Mouse (Mus musculus) heart, adult 8-10 months (tissue): Measurements from ENCODE around the gene Hist2h3c2. TPM values are rescaled to one million over a fixed set of nuclear protein-coding genes. Genes with fewer than 3 reads are reported as not detected.
"Not testable (repeated sequence)": the region's sequence is repeated elsewhere in the genome, so short reads cannot be mapped to it uniquely, and the experiment has no call there.

ENCODE experiments used
- DNase-seq: peaks from one replicate; pipeline ENCODE4 v3.0.0; 2022; ENCODE audit warnings: low spot score
- total RNA-seq, 4 experiments: library from RNA; stranded (reverse); gene quantifications; 2 replicates each; pipeline ENCODE4 v1.2.4; 2022

The Hist2h3c2 gene
- total RNA-seq, 4 experiments from 2014 or later = 4.1 to 8.4 (median 6.8) TPM

GRCm38 (mm10) chr3:96235836-96236235 lies 3.1 kb downstream of the Hist2h3c2 start:
- DNase-seq = no peak

DNA sequence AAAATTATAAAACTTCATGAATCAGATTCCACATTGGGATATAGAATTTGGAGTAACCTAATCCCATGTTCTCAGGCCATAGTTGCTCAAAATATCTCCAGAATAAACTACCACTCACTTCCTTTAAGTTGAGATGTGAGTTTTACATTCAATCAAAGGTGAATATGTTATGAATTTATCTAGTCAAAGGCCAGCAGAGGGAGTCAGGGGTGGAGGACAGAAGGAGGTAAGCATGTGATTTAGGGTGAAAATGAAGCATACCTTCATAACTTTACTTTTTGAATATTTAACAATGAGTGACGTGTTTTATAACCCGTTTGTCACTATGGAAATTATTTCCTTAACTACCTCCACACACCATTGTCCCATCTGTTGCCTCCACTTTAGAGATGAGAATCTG lies 4.0 kb downstream of the Hist2h3c2 start:
- no peak for DNase-seq

GRCm38 (mm10) chr3:96231758-96232120 lies 7.2 kb downstream of the Hist2h3c2 start:
- DNase-seq = no peak

DNA sequence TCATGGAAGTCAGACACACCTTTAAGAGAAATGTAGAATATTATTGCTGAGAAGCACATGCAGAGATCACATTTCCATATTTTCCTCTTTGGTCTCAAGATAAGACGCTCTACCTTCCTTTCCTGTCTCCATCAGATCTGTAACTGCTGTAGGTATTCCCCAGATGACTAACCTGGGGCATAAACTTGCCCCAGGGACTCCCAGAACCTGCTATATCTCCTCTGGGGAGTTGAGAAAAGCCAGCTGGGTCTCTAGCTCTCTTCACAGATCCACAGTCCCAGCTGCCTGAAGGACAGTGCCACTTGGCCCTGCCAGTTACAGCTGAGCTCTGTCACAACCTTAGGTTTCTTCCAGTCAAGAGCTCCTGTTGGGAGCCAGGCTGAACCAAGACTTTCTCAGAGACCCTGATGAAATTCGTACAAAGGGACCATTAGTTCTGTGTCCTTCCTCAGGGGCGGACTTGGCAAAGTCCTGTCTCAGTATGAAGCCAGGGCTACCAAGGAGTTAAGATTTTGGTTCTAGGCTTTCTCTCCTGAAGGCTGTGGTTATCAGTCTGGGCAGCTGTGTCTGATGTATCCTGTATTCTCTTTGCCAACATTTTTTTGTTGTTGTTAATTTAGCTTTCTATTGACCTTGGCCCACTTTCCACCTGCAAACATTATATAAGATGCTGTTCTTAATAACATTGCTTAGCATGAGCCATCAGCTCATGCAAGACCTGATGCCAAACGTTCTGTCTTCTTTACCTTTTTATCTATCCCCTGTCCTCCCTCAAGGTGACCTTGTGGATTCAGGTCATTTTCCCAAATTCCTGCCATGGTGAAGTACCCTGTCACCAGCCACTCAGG lies 7.8 kb downstream of the Hist2h3c2 start:
- no peak for DNase-seq

DNA sequence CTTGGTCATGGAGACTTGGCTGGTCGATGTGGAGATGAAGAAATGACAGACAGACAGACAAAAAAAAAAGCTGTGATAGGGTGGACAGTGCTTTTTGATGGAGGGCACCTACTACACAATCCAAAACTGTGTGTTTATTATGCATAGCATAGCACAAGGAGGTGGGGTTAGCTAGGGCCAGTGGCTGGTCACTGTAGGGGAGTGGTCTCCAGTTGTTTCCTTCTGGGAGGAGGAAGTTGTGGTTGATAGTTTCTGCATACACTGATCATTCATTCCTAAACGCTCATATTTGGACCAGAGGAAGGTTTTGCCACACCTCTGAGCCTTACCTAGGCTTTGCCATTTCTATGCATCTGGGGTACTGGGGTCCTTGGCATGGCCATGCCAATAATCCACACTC lies 8.5 kb downstream of the Hist2h3c2 start:
- no peak for DNase-seq

- no peak for DNase-seq
Measured at GRCm38 (mm10) chr3:96228828-96229227, 10.1 kb downstream of the Hist2h3c2 start.

DNA sequence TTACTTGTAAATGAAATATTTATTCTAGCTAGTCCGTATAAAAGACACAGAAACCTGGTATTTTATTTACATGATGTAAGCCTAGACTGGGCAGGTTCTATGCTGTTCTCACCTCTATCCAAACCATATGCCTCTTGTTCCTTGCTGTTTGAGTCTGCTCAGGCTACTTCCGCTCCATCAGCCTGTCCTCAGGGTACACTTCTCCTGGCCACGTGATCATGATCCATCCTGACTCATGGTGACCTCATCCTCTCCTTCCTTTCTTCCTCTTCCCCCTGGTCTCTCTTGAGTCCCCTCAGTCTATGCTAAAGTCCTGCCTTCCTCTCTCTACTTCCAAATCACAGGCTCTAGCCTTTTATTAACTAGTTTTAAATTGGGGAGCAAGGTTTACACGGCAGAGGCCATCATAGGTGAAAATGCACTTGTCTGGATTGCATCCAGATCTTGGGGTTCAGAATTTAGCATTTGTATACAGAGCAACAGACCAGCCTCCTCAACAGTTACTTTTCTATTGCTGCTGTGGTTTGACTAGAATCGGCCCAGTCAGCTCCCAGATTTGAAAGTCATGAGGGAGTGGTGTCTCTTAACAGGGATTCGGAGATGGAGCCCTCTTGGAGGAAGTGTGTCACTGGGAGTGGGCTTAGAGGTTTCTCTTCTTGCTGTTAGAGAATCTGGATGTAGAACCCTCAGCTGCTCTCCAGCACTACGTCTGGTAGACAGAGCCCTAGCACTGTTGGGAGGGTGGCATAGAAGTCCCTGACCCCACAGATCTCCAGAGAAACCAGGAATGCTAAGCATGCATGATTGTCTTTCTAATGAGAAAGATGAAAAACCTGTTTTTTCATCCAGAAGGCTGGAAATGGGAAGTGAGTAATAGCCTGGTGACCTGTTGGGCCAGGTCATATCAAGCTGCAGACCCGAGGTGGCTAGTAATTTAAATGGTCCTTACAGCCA lies 12.0 kb downstream of the Hist2h3c2 start:
- DNase-seq = peak; percentile 47

DNA sequence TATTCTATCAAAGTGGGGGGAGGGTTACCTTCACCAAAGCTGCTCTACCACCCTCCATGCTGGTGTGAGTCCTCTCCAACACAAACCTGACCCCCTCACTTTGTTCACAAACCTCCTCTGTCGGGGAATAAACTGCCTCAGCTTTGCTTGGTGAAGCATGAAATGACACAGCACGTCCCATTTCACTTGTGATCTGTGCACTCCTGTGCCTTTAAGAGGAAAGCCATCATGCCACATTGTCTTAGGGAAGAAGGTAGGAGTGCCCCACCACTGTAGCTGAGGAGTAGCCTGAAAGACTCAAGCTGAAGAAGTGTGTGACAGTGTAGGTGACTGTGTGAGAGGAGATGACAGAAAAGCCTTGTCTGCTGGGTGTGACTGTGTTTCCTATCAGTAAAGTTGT lies 13.5 kb downstream of the Hist2h3c2 start:
- no peak for DNase-seq

DNA sequence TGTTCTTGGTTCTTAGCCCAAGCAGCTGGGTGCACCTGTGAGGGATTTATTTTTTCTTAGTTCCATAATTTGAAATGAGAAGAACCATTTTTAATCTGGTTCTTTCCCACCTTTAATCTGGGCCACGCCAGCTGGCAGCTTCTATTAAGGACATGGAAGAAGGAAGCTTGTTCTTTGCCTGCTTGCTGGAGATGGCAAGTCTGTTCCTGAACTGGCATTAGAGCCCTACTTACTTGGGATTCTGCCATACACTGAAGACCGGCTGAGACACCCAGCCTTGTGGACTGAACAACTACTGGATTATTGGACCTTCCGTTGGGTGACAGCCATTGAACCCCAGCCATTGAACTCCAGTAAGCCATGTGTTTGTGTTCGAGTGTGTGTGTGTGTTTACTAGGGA lies 16.2 kb downstream of the Hist2h3c2 start:
- no peak for DNase-seq

- DNase-seq = no peak
Measured at GRCm38 (mm10) chr3:96221640-96222038, 17.3 kb downstream of the Hist2h3c2 start.

DNA sequence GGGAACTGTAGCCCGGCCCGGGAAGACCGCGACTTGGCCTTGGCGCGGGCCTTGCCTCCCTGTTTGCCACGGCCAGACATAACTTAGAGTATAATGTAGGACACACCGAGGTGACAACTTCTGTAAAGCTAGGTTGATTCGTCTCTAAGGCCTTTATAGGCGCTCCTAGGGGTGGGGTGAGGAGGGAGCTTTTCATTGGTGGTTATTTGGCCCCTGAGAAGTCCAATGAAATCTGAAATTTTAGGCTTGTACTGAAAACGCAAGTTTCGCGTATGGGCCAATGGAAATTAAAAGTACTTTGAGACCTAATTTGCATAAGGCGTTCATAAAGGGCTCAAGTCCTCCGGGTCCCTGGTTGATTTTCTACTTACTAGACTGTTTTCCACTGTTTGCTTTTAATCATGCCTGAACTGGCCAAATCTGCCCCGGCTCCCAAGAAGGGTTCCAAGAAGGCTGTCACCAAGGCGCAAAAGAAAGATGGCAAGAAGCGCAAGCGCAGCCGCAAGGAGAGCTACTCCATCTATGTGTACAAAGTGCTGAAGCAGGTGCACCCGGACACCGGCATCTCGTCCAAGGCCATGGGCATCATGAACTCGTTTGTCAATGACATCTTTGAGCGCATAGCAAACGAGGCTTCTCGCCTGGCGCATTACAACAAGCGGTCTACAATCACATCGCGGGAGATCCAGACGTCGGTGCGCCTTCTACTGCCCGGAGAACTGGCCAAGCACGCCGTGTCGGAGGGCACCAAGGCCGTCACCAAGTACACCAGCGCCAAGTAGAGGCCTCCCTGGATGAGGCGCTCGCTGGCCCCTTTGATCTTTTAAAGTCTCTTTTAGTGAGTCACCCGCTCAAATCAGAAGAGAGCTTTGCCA lies 17.9 kb downstream of the Hist2h3c2 start, which contains the start of the genes Hist2h2ac and Hist2h2be:
Gene Hist2h2ac (minus strand): TSS at position 116 of the 875 bp plus-strand sequence.
Gene Hist2h2be (plus strand): TSS at position 355 of the 875 bp plus-strand sequence.
- DNase-seq = peak; percentile 96

GRCm38 (mm10) chr3:96220131-96220764 lies 18.7 kb downstream of the Hist2h3c2 start:
- not testable (repeated sequence) for DNase-seq

- DNase-seq = peak; percentile 92
Measured at GRCm38 (mm10) chr3:96219661-96220130, 19.2 kb downstream of the Hist2h3c2 start, which contains the start of the genes Bola1 and Hist2h2ab. TSS of gene Bola1 (minus strand) at chr3:96219709. TSS of gene Hist2h2ab (plus strand) at chr3:96219865.

DNA sequence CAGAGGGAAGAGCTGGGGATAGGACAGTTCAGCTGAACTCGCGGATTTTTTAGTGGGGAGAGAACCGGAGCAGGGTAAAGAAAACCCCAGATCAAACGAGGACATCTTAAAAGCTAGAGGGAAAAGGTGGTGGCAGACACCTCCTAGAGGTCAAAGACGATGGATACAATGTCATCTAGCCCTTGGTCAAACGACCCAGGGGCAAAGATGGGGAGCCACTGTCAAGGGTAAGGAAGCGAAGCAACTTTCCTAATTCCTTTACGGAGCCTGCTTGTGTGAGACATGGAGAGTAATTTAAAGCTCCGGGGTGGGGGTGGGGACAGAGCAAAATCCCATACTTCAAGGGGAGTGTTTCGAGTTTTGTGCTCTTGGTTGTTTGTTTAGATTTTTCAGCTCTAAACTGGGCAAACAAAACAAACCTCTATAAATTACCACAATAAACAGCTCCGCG lies 19.7 kb downstream of the Hist2h3c2 start:
- no peak for DNase-seq

DNA sequence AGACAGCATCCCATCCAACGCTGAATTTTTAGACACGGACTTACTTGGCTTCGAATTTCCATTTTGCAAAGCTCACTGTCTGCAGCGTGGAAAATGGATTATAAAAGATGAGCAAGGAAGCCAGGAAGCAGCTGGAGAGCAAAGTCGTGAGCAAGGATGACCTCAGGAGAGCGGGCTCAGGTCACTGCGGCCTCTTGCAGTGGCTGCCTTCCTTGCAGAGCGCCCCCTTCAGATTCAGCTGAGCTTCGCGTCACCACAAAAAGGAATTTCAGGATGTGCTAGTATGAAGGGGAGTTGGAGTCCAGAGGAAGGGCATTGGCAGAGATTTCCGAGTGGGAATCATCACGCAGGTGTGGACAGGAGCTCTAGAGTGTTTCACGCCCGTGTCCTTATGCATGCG lies 29.7 kb downstream of the Hist2h3c2 start:
- DNase-seq = no peak

DNA sequence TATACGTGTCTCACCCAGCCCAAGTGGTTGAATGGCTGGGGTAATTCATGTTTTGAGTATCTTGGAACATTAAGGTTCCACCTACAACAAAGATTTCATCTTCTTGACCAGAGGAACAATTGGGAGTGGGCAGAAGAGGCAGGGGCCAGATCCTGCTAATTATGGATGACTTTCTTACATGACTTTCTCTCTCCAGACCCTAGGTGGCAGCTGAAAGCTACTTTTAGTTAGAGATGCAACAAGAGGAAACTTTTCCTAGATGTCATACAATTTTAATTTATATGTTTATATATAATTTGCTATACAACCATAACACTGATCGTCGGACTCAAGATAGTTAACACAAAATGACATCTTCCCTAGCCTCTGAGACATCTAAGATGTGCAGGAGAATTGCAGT lies 31.1 kb downstream of the Hist2h3c2 start:
- DNase-seq = no peak

- DNase-seq = no peak
Measured at GRCm38 (mm10) chr3:96199731-96200130, 39.2 kb downstream of the Hist2h3c2 start.

DNA sequence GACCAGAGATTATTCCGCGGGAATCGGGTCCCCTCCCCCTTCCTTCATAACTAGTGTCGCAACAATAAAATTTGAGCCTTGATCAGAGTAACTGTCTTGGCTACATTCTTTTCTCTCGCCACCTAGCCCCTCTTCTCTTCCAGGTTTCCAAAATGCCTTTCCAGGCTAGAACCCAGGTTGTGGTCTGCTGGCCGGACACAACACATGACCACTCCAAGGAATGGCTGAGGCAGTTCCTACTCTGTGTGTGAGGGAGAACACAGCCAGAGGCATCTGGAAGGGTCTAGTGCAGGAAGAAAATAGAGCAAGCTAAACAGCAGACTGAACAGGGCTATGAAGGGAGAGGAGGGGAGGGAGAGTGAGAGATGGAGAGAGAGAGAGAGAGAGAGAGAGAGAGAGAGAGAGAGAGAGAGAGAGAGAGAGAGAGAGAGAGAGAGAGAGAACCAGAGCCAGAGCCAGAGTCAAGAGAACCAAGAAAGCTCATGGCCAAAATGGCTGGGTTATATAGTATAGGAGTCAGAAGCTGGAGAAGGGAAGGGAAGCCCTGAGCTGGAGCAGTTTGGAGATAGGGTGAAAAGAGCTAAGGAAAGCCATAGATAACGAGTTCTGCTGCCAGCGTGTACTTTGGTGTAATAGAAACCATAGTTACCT lies 40.2 kb downstream of the Hist2h3c2 start:
- not testable (repeated sequence) for DNase-seq

DNA sequence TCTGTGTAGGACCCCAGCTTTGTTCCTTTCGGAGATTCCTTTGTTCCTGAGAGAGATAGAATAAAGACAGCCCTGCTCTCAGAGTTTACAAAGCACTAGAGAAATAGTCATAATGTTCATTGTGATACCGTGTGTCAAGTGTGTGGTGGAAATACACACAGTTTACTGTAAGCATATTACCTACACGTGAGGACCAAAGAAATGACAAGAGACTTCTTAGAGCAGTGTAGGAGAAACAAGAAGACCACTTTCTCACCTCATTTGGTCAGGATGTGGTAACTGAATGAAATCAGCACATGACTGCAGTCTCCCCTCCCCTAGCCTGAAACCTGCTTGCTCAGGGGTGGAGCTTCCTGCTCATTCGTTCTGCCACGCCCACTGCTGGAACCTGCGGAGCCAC lies 40.7 kb downstream of the Hist2h3c2 start:
- DNase-seq = no peak
